Mouse (Mus musculus) induced T-regulatory cell, adult 2 months (primary cell): ENCODE results near the gene Mettl7a2.
"Not testable (repeated sequence)": the region's sequence is repeated elsewhere in the genome, so short reads cannot be mapped to it uniquely, and the experiment has no call there.

ENCODE experiments used
- DNase-seq: peaks from one replicate; pipeline ENCODE4 v3.0.0-alpha.2; 2012; ENCODE audit warnings: low read depth

Gene Mettl7a2

DNA sequence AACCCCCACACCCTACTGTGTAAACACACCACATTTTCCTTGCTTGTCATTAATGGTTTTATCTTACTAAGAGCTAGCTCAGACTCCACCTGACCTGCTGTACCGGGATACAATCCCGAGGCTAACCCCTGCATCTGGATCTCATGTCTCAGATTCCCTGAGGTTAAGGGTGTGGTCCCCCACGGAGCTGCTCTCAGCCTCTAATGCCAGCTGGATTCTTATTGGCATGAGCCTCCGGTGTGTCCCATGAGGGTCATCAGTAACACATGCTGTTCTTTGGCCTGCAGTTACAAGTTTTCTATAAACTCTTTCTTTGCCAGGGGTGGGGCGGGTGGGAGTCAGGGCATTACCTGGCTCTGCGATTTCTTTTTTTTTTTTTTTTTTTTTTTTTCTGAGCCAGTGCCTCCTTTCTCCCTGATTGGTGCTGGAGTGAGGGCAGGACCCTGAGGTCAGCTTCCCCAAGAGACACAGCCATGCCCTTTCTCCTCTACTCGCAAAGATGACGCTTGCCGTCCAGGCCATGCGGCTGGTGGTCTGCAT lies at the start of gene Mettl7a2, which contains the start of gene Methig1:
Gene Mettl7a2 (plus strand): TSS at position 490 of the 540 bp plus-strand sequence.
Gene Methig1 (plus strand): TSS at position 439 of the 540 bp plus-strand sequence.
- DNase-seq = no peak

DNA sequence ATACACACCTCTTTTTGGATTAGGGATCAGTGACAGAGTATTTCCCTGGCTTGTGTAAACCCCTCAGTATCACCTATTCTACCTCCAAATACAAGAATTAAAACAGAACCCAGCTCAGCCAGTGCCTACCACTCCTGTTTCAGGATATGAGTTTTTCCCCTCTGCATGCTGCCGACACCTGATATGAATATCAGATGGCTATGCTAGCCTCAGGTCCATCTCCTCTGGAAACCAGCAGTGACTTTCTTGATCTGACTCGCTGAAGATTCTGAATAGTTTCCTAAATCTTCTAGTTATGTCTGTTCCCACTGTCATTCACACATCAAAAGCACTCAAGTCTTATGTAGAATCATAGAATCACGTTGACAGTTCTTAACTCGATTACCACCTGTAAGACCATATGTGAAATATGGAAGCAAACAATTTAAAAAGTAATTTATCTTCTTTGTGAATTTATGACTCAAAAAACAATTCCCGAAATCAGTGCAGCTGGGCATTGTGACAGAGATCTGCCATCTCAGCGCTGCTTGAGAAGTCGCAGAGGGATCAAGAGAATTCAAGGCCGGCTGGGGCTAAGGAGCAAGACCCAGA lies 49.5 kb upstream of the Mettl7a2 start:
- DNase-seq = no peak

DNA sequence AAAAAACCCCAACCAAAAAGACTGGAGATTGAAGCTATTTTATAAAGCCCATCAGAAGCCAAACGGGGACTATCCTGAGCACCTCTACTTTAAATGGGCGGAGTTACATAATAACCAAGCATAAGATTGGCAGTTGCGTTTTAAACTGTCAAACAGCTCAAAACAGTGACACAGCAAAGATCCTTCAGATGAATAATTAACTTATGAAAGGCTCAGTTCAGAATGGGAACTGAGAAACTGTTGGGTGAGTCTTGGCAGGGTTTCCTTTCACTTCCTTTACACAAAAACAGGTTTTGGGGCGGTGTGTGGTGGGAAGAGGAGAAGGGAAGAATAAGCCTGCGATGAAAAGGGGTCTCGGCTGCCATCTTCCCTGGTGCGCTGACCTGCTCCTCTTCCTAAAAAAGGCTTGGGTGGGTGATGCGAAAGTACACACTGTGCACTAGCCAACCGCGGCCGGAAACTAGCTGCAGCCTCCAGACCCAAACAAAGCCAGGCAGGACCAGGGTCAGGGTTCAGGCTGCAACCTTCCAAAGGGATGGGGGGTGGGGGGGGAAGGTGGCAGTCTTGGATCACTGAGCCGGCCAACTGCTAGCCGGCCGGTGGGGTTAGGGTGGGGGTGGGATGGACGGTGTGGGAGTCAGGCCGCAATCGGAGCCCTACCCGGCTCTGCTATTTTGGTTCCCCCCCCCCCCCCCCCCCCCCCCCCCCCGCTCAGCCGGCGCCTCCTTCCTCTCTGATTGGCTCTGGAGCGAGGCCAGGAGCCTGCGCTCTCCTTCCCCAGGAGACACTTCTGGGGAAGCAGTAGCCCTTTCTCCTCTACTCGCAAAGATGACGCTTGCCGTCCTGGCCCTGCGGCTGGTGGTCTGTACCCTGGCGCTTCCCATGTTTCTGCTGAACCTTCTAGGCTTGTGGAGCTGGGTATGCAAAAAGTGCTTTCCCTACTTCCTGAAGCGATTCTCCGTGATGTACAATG lies 48.7 kb upstream of the Mettl7a2 start, which contains the start of gene Mettl7a1:
Gene Mettl7a1 (plus strand): TSS at position 122 of the 973 bp plus-strand sequence.
- DNase-seq = peak; percentile 79

DNA sequence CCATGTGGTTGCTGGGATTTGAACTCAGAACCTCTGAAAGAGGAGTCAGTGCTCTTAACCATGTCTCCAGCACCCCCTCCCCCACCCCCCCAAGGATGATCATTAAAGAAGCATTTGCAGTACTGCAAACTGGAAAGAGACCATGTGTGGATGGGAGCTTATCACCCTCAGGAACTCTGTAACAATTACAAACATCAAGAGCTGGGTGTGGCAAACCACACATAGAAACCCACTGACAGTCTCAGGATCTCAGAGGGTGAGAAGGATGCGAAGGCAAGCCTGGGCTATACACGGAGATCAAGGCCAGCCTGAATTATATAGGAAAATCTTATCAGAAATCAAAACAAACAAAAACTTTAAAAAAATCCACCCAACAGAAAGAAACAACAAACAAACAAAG lies 46.8 kb upstream of the Mettl7a2 start:
- no peak for DNase-seq

DNA sequence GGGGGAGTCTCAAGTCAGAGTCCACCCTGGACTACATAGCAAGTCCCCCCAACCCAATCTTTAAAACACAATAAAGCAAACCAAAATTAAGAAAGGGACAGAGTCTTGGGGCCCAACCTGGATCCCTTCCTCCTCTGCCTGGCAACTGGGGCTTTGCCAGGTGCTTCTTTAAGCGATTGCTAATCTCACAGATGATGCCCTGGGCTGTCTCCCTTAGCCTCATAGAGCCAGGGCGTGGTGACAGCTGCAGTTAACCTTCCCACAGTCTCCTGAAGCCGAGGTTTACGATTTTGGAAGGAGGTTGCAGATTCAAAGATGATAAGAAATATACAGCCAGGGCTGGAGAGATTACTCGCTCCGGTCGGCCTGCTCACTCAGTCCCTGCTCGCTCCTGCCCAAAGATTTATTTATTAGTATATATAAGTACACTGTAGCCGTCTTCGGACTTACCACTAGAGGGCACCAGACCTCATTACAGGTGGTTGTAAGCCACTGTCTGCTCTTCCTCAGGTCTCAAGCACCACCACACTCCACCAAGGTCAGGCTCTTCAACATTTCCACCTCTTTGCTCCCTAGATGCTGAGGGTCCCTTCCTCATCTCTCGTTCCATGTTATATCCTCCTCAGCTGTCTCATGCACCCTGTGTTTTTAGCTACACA lies 45.4 kb upstream of the Mettl7a2 start:
- DNase-seq = peak; percentile 76

DNA sequence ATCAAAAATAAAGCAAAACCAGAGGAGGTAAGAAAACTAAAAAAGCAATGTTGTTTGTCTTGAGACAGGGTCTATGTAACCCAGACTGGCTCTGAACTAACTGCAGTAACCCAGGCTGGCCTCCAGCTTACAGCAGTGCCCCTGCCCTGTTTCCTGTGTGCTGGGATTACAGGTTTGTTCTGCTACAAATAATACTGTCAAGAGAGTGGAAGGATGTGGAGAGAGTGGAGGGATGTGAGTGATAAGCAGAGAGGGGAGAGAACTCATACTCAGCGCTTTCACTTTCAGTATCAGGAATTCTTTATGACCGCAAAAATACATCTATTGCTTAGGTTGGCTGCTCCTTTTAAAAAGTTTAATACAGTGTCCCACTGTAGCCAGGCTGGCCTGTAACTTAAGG lies 40.7 kb upstream of the Mettl7a2 start:
- DNase-seq = peak; percentile 55

DNA sequence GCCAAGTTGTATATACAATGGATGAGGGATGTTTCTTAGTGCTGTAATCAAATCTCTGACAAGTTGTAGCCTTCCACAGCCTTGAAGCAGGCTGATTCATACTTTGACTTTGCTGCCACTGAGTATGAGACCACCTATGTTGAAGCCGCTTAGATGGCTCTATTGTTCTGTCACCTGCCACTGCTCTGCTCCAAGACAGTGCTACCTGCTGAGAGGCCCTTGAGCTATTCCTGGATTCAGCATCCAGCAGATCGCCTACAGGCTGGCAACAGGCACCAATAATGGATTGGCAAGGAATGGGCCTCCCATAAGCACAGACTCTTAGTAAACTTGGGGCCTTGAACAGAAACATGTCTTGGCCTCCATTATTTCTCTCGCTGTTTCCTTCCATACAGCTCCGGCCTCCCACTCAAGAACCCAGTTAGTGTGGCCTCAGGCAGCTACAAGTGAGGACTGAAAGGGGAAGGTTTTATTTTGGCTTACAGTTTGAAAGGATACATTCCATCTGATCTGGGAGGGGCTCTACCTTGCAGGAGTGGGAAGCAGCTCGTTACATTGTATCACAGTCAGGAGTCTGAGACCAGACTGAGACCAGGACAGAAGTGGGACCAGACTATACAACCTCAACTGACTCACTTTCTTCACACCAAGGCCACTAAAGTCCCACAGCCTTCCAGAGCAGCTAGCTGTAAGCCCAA lies 38.4 kb upstream of the Mettl7a2 start:
- no peak for DNase-seq

DNA sequence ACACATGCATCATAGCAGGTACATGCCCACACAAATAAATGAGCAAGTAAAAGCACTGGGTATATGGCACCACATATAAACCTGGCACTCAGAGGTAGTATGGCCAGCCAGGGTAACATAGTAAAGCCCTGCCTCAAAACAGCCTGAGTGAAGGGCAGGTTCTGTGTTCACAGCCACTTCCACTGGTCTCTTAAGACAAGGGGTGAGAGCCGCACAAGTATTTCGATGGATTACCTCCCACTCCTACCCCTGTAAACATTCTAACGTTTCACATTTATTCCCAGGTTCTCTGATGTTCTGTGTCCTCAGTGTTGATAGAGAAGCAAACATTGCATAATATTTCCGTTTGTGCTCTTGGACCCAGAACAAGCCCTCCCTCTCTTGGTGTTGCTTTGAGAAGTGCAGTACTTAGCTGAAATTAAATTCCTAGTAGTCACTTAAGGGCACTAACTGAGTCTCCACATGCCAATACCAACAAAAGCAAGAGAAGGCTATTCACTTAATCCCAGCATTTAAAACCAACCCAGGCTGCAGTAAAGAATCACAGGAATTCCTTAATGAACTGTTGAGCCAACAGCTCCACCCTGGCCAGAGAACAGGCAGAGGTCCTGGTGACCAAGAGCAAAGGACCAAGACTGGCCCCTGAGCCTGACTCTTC lies 34.9 kb upstream of the Mettl7a2 start:
- DNase-seq = not testable (repeated sequence)

DNA sequence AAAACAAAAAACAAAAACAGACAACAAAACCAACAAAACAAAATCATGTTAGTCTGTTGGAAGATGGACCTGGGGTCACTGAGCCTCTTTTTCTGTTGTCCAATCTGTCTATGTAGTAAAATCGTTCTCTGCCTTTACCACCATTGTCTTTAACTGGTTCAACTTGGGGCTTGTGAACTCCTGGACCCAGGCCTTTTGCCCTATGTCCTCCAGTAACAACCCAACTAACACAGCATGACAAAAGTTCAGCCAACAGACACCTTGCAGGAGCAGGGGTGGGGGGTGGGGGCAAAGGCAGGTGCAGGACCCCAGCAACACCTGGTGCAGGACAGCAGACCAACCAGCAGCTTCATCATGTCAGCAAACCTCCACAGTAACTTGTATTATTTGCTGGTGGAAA lies 33.1 kb upstream of the Mettl7a2 start:
- DNase-seq = no peak

DNA sequence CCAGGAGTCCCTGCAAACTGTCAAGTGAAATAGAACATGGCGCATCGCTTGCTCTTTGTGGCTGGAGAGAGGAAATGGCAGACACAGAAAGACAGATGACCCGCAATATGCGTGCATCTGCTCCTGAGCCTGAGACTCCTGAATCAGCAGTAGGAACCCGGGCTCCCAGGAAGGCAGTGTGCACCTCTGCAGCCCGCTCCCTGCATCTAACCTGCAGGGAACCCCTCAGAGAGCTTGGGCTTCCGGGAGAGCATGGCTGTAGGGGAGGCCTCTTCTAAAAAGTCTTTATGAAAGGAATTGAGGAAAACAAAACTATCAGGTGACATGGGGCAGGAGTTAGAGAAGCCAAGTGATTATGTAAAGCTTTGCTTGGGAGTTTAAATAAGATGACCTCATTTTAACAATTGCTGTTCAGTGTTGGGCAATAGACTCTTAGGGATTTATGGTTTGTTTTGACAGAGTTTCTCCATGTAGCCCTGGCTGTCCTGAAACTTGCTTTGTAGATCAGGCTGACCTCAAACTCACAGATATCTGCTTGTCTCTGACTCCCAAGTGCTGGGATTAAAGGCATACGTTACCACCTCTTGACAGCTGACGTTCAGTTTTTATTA lies 32.6 kb upstream of the Mettl7a2 start:
- DNase-seq = no peak

DNA sequence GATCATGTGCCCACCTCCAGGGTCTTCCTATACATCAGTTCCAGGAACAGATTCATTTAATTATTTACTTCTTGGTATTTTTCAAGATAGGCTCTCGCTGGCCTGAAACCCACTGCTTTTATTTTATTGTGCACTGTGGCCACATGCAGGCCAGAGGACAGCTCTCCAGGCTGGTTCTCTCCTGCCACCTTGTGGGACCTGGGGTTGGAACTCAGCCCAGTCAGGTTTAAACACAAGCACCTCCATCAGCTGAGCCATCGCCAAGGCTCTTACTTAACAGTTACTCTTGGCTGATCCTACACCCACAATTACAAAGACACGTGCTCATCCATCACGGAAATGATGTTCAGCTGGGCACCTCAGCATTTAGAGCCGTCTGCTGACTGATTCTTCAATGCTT lies 31.9 kb upstream of the Mettl7a2 start:
- DNase-seq = peak; percentile 27

DNA sequence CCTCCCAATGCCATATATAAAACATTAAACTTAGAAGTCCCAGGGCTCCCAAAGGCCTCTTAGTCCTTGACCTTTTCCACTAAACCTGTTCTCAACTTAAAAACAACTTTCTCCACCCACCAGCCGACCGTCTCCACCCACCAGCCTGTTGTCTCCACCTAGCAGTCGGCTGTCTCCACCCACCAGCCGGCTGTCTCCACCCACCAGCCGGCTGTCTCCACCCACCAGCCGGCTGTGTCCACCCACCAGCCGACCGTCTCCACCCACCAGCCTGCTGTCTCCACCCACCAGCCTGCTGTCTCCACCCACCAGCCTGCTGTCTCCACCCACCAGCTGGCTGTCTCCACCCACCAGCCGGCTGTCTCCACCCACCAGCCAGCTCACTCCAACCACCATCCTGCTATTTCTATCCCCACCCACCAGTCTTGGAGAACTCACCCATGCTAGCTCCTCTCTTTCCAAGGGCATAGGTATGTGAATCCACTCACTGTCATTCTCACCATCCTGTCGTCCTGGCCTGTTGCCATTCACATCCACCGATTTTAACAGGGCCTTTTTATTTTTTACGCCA lies 28.9 kb upstream of the Mettl7a2 start:
- DNase-seq = no peak

DNA sequence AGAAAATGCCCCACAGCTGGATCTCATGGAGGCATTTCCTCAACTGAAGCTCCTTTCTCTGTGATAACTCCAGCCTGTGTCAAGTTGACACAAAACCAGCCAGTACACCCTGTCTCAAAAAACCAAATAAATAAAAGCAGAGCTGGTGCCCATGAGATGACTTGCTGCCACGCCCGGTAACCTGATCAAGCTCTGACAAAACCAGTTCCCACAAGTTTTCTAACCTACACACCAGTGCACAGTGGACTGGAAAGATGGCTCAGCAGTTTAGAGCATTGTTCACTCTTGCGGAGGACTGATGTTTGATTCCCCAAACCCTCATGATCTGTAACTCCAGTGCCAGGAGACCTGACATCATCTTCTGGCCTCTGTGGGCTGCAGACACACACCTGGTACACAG lies 27.8 kb upstream of the Mettl7a2 start:
- DNase-seq = no peak

DNA sequence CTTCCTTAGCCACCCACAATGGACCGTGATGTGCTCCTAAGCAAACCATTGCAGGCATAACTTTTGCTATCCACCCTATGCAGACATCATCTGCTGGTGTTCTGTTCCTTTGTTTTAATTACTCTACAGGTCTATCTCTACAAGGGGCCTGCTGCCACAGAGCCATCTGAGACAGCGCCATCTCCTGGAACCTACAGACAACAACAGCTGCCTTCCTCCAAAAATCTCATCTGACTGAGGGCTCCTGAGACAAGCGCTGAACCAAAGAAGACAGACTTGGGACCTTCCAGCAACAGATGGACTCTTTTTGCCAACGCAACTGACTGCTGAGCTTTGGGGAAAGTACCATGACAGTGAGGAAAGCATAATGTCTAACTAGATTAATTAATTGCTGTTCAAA lies 24.9 kb upstream of the Mettl7a2 start:
- DNase-seq = peak; percentile 36

DNA sequence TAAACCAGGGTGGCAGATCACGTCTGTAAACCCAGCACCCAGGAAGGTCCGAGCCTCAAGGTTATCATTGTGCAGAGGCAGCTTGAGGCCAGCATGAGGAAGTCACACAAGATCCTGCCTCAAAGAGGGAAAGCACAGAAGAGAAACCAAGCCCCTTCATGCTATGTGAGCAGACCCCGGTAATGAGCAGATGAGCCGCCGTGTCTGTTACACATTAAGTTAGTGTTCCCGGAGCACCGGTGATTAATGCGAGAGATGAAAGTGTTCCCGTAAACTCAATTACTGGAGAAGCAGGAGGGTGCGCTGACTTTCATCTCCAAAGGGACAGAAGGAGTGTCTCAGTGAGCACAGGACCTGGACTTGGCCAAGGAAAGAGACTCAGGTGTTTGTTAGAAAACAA lies 23.7 kb upstream of the Mettl7a2 start:
- DNase-seq = not testable (repeated sequence)

DNA sequence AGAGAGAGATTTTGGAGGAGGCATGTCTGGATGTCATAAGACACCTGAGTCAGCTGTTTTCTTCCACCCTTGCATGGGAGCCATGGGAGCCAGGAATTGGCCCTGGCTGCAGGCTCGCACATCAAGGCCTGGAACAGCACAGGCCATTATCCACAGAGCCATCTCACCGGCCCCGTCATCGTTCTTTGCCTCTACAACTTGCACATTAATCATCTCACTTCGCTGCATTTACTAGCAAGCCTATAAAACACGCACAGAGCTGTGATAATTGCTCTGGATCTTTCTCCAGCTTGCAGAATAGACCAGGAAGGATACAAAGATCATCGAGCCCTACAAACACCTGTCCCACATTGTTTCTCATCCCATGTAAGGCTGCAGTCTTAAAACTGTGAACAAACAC lies 22.3 kb upstream of the Mettl7a2 start:
- DNase-seq = no peak

DNA sequence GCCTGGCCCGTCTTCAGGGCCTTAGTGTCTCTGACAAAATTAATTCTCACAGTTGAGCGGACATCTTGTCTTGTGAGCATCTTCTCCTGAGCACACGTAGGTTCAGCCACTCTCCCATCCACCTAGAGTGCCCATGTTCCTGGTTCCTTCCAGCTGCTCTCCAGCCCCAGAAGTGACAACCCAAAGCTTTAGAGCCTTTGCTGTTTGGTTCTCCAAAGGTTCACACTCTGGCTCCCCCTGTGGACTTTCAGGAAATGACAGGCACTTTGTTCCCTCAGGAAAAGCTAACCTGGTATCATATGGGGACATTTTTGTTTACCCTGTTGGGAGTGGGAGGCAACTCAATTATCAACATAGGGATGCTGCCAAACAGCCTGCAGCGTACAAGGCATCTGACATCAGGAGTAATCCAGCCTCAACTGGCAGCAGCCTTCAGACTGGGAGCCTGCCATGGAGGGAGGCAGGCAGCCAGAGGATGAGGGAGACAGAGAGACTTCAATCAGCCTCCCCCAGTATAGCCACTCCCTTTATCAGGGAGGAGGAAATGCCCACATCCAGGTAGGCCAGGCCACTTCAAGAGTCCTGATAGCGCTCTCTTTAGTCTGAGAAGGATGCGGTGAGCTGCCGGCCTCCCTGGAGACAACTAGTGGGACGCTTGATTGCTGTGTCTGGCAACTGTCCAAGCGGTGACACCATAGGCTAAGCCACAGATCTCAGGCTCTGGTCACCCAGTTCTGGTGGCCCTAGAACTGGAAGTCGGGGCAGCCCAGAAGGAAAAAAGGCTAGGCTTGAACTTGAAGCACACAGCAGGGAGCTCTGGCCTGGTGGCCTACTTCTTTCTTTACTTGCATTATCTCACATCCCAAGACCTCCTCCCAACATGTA lies 20.7 kb upstream of the Mettl7a2 start:
- DNase-seq = not testable (repeated sequence)

DNA sequence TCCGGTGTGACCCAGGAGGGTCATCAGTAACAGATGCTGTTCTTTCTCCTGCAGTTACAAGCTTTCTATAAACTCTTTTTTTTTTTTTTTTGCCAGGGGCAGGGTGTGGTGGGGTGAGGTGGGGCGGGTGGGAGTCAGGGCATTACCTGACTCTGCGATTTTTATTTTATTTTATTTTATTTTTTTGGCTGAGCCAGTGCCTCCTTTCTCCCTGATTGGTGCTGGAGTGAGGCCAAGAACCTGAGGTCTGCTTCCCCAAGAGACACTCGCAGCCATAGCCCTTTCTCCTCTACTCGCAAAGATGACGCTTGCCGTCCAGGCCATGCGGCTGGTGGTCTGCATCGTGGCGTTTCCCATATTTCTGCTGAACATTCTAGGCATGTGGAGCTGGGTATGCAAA lies 18.4 kb upstream of the Mettl7a2 start, which contains the start of gene Mettl7a3:
Gene Mettl7a3 (plus strand): TSS at position 301 of the 400 bp plus-strand sequence.
- DNase-seq = no peak

DNA sequence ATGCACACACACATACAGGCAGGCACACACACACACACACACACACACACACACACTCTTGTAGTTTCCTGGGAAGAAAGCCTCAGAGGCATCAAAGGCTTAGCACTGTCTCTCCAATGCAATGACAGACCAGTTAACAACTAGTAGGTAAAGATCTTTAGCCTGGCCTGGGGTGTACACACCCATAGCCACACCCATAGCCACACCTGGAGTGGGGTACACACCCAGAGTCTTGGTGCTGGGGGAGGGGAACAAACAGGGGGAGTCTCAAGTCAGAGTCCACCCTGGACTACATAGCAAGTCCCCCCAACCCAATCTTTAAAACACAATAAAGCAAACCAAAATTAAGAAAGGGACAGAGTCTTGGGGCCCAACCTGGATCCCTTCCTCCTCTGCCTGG lies 15.7 kb upstream of the Mettl7a2 start:
- DNase-seq = not testable (repeated sequence)
